Mouse (Mus musculus) embryonic facial prominence, embryonic 15.5 days (tissue): ENCODE results near the gene Ldlrap1. TPM values are rescaled to one million over a fixed set of nuclear protein-coding genes. Genes with fewer than 3 reads are reported as not detected.

Experiments
- ATAC-seq: fragments of 200-750 bp; cut with Nextera tagmentation; 2 replicates; pipeline ENCODE4 v1.8.0; 2017; ENCODE audit warnings: low read depth, moderate TSS enrichment; ENCODE audit not compliant: insufficient number of reproducible peaks, low FRiP score, low TSS enrichment
- H3K27ac ChIP-seq: fragments of 300-500 bp; sonication (generic); replicated peaks from 2 replicates; pipeline ENCODE4 v1.5.1; 2015; ENCODE audit warnings: mild to moderate bottlenecking, inconsistent platforms
- H3K27me3 ChIP-seq: fragments of 300-500 bp; sonication (generic); 2 replicates; pipeline ENCODE4 v1.6.1; 2015; ENCODE audit warnings: inconsistent platforms
- H3K36me3 ChIP-seq: fragments of 300-500 bp; sonication (generic); 2 replicates; pipeline ENCODE4 v1.6.1; 2015; ENCODE audit warnings: mild to moderate bottlenecking, inconsistent platforms
- H3K4me1 ChIP-seq: fragments of 300-500 bp; sonication (generic); 2 replicates; pipeline ENCODE4 v1.6.1; 2015; ENCODE audit warnings: inconsistent platforms
- H3K4me2 ChIP-seq: fragments of 300-500 bp; sonication (generic); replicated peaks from 2 replicates; pipeline ENCODE4 v1.6.1; 2015; ENCODE audit warnings: mild to moderate bottlenecking, inconsistent platforms
- H3K4me3 ChIP-seq: fragments of 300-500 bp; sonication (generic); replicated peaks from 2 replicates; pipeline ENCODE4 v1.5.1; 2015; ENCODE audit warnings: mild to moderate bottlenecking, inconsistent platforms
- H3K9ac ChIP-seq: fragments of 300-500 bp; sonication (generic); 2 replicates; pipeline ENCODE4 v1.6.1; 2015; ENCODE audit warnings: inconsistent platforms
- H3K9me3 ChIP-seq: fragments of 300-500 bp; sonication (generic); replicated peaks from 2 replicates; pipeline ENCODE4 v1.6.1; 2016; ENCODE audit warnings: inconsistent platforms
- WGBS: fragments of 180-500 bp; shearing (Covaris S2); methylation state at CpG from one replicate; pipeline ENCODE4 v1.1.7; 2015; 5-methylcytosine and 5-hydroxymethylcytosine counted together
- polyA plus RNA-seq: library from polyadenylated mRNA; unstranded; fragments of >200 nt; fragmentation: Nextera tagmentation; extraction: Ambion mirVana; gene quantifications from 2 replicates; pipeline ENCODE4 v1.2.1, GENCODE M21; 2015

Ldlrap1 gene
- polyA plus RNA-seq, 1 experiment from 2014 or later, result 37.6 TPM

- peaks cover 14% of the 10 kb centered on the region for H3K4me1 ChIP-seq
- H3K4me2 ChIP-seq, result no peak overlapping the region
- H3K4me3 ChIP-seq, result no peak overlapping the region
- H3K9ac ChIP-seq, result no peak overlapping the region
- no peaks in the 10 kb centered on the region for H3K27me3 ChIP-seq
- H3K9me3 ChIP-seq, result no peaks in the 10 kb centered on the region
- no peak overlapping the region for H3K27ac ChIP-seq
- WGBS, result 80% methylated on average over 6 of the region's 6 CpGs
- ATAC-seq, result no peak
- H3K36me3 ChIP-seq, result no peaks in the 10 kb centered on the region
These were observed 6.3 kb upstream of the Ldlrap1 start for GRCm38 (mm10) chr4:134774126-134774525.

DNA sequence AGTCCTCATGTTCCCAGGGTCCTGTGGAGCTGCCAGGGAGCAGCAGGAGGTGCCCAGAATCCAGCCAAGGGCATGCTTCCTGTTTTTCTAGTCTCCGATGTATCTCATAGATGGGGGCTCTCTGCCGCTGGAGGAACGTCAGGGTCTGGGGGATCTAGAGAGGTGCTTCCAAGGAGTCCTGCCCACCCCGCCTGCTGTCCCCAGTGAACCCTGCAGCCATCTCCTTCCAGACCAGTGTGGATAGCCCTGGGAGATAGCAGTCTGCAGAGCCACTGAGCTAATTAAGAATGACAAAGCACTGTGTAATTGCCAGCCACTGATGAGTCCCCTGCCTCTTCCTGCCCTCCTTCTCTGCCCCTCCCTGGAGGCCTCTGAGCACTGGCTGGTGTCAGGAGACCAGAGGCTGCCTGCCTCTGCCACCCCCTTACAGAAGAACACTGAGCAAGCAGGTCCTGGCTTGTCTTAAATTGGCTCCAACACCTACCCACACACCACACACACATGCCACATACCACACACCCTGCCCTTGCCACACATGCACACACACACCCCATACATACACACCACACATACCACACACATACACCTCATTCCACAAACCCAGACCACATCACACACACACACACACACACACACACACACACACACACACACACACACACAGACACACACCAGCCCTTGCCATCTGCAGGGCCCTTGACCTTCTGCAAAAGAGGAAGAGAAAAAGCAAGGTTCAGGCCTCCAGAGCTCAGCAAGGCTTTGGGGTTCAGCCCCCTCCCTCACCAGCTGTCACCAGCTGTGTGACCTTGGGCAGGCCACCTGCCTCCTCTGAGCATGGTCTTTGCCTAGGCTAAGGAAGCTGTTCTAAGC, 5.2 kb upstream of the Ldlrap1 start:
- Histone ChIP-seq H3K27me3 (no peaks in the 10 kb centered on the region), H3K9ac (no peak overlapping the region), H3K9me3 (no peaks in the 10 kb centered on the region), H3K27ac (no peak overlapping the region), H3K4me2 (no peak overlapping the region), H3K4me1 (peaks cover 20% of the 10 kb centered on the region), H3K4me3 (no peak overlapping the region), H3K36me3 (no peaks in the 10 kb centered on the region)
- WGBS, result 26% methylated on average over 4 of the region's 4 CpGs
- ATAC-seq, result peak; percentile 55

DNA sequence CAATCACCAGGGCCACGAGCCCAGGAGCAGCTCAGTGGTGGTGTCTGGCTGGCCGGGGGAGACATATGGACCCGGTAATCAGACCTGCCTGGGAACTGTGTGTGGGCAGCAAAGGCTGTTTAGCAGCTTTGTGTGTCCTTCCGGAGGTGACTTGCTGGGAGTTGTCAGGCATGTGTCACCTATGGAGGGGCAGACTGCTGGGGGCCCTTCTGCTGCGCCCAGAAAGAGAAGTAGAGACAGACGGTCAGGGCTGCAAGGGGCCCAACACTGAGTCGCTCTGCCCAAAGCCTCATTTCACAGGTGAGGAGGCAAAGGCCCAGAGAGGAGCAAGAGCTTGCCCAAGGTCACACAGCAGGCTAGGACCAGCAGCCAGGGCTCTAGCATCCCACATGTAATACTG, 2.1 kb upstream of the Ldlrap1 start:
- Histone ChIP-seq H3K27me3 (no peaks in the 10 kb centered on the region), H3K4me2 (no peak overlapping the region), H3K36me3 (no peaks in the 10 kb centered on the region), H3K9ac (no peak overlapping the region), H3K27ac (no peak overlapping the region), H3K9me3 (no peaks in the 10 kb centered on the region), H3K4me3 (no peak overlapping the region), H3K4me1 (peaks cover 37% of the 10 kb centered on the region)
- WGBS, result 58% methylated on average over 7 of the region's 7 CpGs
- no peak for ATAC-seq

GRCm38 (mm10) chr4:134769081-134769811, 1.4 kb upstream of the Ldlrap1 start:
- peaks cover 44% of the 10 kb centered on the region for H3K4me1 ChIP-seq
- no peak overlapping the region for H3K4me2 ChIP-seq
- ATAC-seq, result no peak
- no peaks in the 10 kb centered on the region for H3K9me3 ChIP-seq
- H3K27me3 ChIP-seq, result no peaks in the 10 kb centered on the region
- H3K9ac ChIP-seq, result no peak overlapping the region
- 69% methylated on average over 7 of the region's 7 CpGs for WGBS
- H3K4me3 ChIP-seq, result no peak overlapping the region
- no peaks in the 10 kb centered on the region for H3K36me3 ChIP-seq
- H3K27ac ChIP-seq, result no peak overlapping the region; the same call in 1 of the 2 replicates

DNA sequence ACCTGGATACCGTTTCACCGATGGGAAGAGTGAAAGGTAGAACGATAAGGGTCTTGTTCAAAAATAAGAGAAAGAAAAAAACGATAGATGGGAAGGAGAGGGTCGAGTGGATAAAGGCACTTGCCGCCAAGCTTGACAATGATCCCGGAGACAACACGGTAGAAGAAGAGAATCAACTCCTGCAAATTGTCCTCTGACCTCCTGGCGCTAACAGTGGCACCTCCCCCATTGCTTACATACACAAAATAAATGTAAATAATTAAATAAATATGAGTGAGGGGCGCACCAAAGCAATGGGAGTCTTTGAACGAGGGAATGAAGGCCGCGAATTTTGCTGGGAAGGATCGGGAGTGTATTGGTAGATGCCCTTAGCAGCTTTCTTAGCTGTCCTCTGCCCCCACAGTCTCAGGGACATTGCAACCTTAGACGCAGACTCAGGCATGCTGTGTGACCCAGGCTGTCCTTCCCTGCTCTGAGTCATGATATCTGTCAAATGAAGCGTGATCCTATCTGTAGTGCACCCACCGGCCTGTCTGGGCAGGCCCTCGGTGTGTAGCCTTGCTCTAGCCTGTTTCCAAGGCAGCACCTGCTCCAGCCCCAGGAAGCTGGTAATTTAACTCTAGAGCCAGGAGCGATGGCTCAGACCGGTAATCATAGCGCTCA, 533 bp upstream of the Ldlrap1 start:
- H3K4me3 ChIP-seq, result peak overlapping the region; percentile 78
- H3K9ac ChIP-seq, result no peak overlapping the region; the same call in 1 of the 2 replicates
- H3K27ac ChIP-seq, result 0 out of 2 replicates have a peak overlapping the region, but pooled peaks have one; percentile 44
- 9% methylated on average over 21 of the region's 21 CpGs for WGBS
- ATAC-seq, result no peak
- no peaks in the 10 kb centered on the region for H3K9me3 ChIP-seq
- no peaks in the 10 kb centered on the region for H3K36me3 ChIP-seq
- H3K4me1 ChIP-seq, result peaks cover 46% of the 10 kb centered on the region
- peak overlapping the region; percentile 93 for H3K4me2 ChIP-seq
- H3K27me3 ChIP-seq, result no peaks in the 10 kb centered on the region

- peak; percentile 74 for ATAC-seq
- Histone ChIP-seq H3K4me2 (peak overlapping the region; percentile 93), H3K4me3 (peak overlapping the region; percentile 78), H3K27me3 (no peaks in the 10 kb centered on the region), H3K9ac (peak overlapping the region; percentile 76), H3K36me3 (no peaks in the 10 kb centered on the region), H3K9me3 (no peaks in the 10 kb centered on the region), H3K4me1 (peaks cover 49% of the 10 kb centered on the region), H3K27ac (peak overlapping the region; percentile 87)
- WGBS, result 1% methylated on average over 23 of the region's 23 CpGs
These were observed 859 bp downstream of the Ldlrap1 start for GRCm38 (mm10) chr4:134766904-134767425.

DNA sequence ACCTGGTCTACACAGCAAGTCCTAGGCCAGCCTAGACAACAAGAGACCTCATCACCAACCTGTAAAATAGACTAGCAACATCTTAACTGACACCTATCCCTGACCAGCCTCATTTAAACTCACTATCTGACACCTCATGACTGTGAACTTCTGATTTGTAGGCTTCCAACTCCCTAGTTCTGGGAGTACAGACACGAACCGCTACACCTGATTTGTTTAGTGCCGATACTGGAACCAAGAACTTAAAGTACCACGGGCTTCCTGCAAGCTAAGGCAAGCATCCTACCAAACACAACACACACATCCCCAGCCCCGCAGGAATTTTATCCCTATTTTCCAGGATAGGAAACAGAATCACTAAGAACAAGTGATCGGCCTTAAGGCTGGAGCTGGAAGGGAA, 1.5 kb downstream of the Ldlrap1 start:
- peak overlapping the region; percentile 87 for H3K27ac ChIP-seq
- peak overlapping the region; percentile 76; the same call in 1 of the 2 replicates for H3K9ac ChIP-seq
- peaks cover 51% of the 10 kb centered on the region for H3K4me1 ChIP-seq
- no peaks in the 10 kb centered on the region for H3K9me3 ChIP-seq
- no peak for ATAC-seq
- H3K36me3 ChIP-seq, result no peaks in the 10 kb centered on the region
- H3K27me3 ChIP-seq, result no peaks in the 10 kb centered on the region
- H3K4me2 ChIP-seq, result peak overlapping the region; percentile 93
- 49% methylated on average over 6 of the region's 6 CpGs for WGBS
- H3K4me3 ChIP-seq, result peak overlapping the region; percentile 78

GRCm38 (mm10) chr4:134764333-134764732, 3.5 kb downstream of the Ldlrap1 start:
- 60% methylated on average over 3 of the region's 3 CpGs for WGBS
- H3K4me3 ChIP-seq, result no peak overlapping the region
- no peaks in the 10 kb centered on the region for H3K9me3 ChIP-seq
- H3K4me1 ChIP-seq, result peaks cover 69% of the 10 kb centered on the region
- H3K36me3 ChIP-seq, result no peaks in the 10 kb centered on the region
- no peak overlapping the region for H3K27ac ChIP-seq
- no peak overlapping the region for H3K9ac ChIP-seq
- H3K27me3 ChIP-seq, result no peaks in the 10 kb centered on the region
- ATAC-seq, result no peak
- no peak overlapping the region for H3K4me2 ChIP-seq

DNA sequence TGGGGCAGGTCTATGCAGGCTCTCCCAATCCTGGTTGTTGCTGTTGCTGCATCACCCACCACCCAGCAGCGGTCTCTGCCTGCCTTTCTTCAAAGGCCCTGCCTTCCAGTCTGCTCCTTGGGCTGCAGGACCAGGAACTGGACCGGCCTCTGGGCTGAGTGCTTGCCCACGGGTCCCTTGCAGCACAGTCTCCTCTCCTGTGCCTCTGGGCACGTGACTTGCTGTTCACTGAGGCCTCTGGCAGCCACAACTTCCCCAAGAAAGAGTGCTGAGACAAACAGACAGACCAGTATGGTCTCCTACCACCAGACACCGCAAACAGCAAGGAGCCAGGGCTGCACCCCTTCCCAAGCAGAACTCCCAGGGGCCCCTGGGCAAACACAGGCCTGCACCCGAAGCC, 5.5 kb downstream of the Ldlrap1 start:
- H3K9ac ChIP-seq, result no peak overlapping the region
- no peaks in the 10 kb centered on the region for H3K36me3 ChIP-seq
- no peak for ATAC-seq
- WGBS, result 62% methylated on average over 6 of the region's 6 CpGs
- H3K27ac ChIP-seq, result peak overlapping the region; percentile 44; the same call in 1 of the 2 replicates
- no peaks in the 10 kb centered on the region for H3K9me3 ChIP-seq
- H3K4me2 ChIP-seq, result peak overlapping the region; percentile 9; the same call in 1 of the 2 replicates
- H3K27me3 ChIP-seq, result no peaks in the 10 kb centered on the region
- H3K4me3 ChIP-seq, result no peak overlapping the region
- H3K4me1 ChIP-seq, result peaks cover 77% of the 10 kb centered on the region

GRCm38 (mm10) chr4:134760793-134761201, 7.0 kb downstream of the Ldlrap1 start:
- Histone ChIP-seq H3K4me2 (0 out of 2 replicates have a peak overlapping the region, but pooled peaks have one; percentile 8), H3K27me3 (no peaks in the 10 kb centered on the region), H3K27ac (no peak overlapping the region), H3K36me3 (no peaks in the 10 kb centered on the region; the same call in 1 of the 2 replicates), H3K9ac (no peak overlapping the region), H3K4me1 (peaks cover 79% of the 10 kb centered on the region), H3K9me3 (no peaks in the 10 kb centered on the region), H3K4me3 (no peak overlapping the region)
- WGBS, result 39% methylated on average over 9 of the region's 9 CpGs
- ATAC-seq, result no peak

GRCm38 (mm10) chr4:134760281-134760680, 7.5 kb downstream of the Ldlrap1 start:
- Histone ChIP-seq H3K27me3 (no peaks in the 10 kb centered on the region), H3K4me2 (no peak overlapping the region), H3K9me3 (no peaks in the 10 kb centered on the region), H3K27ac (no peak overlapping the region), H3K9ac (no peak overlapping the region), H3K36me3 (no peaks in the 10 kb centered on the region; the same call in 1 of the 2 replicates), H3K4me1 (peaks cover 79% of the 10 kb centered on the region), H3K4me3 (no peak overlapping the region)
- ATAC-seq, result no peak
- WGBS, result 71% methylated on average over 6 of the region's 6 CpGs
